Mouse (Mus musculus) c-Kit-positive CD71-positive TER-119-negative erythroid progenitor cells, embryonic 14.5 days (primary cell): ENCODE measurements around the gene Frmd7.

Source experiments
- DNase-seq: peaks from one replicate; pipeline ENCODE4 v3.0.0-alpha.2; 2013; ENCODE audit warnings: low read depth

Frmd7 gene

GRCm38 (mm10) chrX:50864734-50865133 is 77.8 kb downstream of the Frmd7 start:
- DNase-seq = no peak

- DNase-seq = no peak
Observed at GRCm38 (mm10) chrX:50863771-50864170, 78.7 kb downstream of the Frmd7 start.

GRCm38 (mm10) chrX:50850428-50851184 is 91.9 kb downstream of the Frmd7 start:
- no peak for DNase-seq
